In the genomic region with DNA sequence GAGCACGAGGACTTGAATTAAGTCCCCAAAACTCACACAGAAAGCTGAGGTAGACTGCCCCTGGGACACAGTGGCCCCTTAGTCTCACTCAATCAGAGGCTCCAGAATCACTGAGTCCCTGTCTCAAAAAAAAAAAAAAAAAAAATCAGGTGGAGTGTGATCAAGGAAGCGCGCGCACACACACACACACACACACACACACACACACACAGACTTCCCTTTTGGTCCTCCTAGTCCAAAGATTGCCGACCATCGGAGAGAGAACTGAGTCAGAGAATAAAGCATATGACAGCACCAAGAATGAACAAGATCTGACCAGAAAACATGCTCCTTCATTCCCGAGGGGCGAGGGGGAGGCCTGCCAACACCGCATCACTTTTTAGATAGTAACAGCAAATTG, we compare ENCODE assay signal across 10 mouse cellular contexts. TPM values are rescaled to one million over a fixed set of nuclear protein-coding genes. Genes with fewer than 3 reads are reported as not detected.
A peak's percentile ranks its signal among the peaks of the same experiment; 100 is the strongest.
DNase-seq lines count a peak whose midpoint lies in the region; ATAC-seq and TF ChIP-seq lines count a peak whose summit lies in the region.
"Had no signal": no experiment of that assay in that cellular context is flagged by ENCODE, and none has a peak within 500 bp of the region (broad histone marks: within the 10 kb centered on the region; RNA-seq: fewer than 3 reads in every experiment).

No protein-coding gene starts in this region.

- WGBS in heart, postnatal 0 days = 62% methylated on average over 9 of the region's 9 CpGs
- WGBS in hindbrain, embryonic 14.5 days = 82% methylated on average over 9 of the region's 9 CpGs
- 85% methylated on average over 9 of the region's 9 CpGs for WGBS in midbrain, embryonic 15.5 days

- peaks cover 6% of the 10 kb centered on the region for H3K4me1 ChIP-seq in heart, postnatal 0 days (ENCODE audit: control insufficient read depth, insufficient read depth)
- H3K4me1 ChIP-seq in hindbrain, embryonic 14.5 days (replicated peaks; ENCODE audit: control insufficient read depth, insufficient read depth, low read length) = peaks cover 13% of the 10 kb centered on the region
- peaks cover 35% of the 10 kb centered on the region for H3K4me1 ChIP-seq in midbrain, embryonic 15.5 days

- peak overlapping the region; percentile 94 for H3K4me2 ChIP-seq in heart, postnatal 0 days (ENCODE audit: low read depth, low read length)
- H3K4me2 ChIP-seq in hindbrain, embryonic 14.5 days (replicated peaks) = peak overlapping the region; percentile 69
- H3K4me2 ChIP-seq in midbrain, embryonic 15.5 days = peak overlapping the region; percentile 76

- H3K36me3 ChIP-seq in heart, postnatal 0 days (replicated peaks; ENCODE audit: control insufficient read depth, insufficient read depth, low read length) = peaks cover under 1% of the 10 kb centered on the region; the same call in 1 of the 2 replicates
- peaks cover 17% of the 10 kb centered on the region for H3K36me3 ChIP-seq in hindbrain, embryonic 14.5 days (replicated peaks; ENCODE audit: control insufficient read depth, insufficient read depth)
- H3K36me3 ChIP-seq in midbrain, embryonic 15.5 days (replicated peaks) = peaks cover 8% of the 10 kb centered on the region; the same call in 1 of the 2 replicates

- DNase-seq in heart, postnatal 0 days (ENCODE audit: low spot score) = no peak
- no peak for DNase-seq in heart, adult 18-20 months
- peak; percentile 24 for DNase-seq in Muller cell, postnatal 12 days (ENCODE audit: inconsistent ontology term)
- no peak for DNase-seq in hindbrain, embryonic 14.5 days (ENCODE audit: low spot score)
- no peak for DNase-seq in ovary, adult 18-20 months (ENCODE audit: low spot score)
- DNase-seq in frontal cortex, postnatal 10 days (ENCODE audit: low spot score in 2 of 2) = no peak
- no peak for DNase-seq in gastrocnemius, postnatal 4 days (ENCODE audit: low spot score in 2 of 2)
- DNase-seq: kidney, adult 18-20 months; spleen, adult 18-20 months had no signal

- no peaks in the 10 kb centered on the region for H3K9me3 ChIP-seq in heart, postnatal 0 days (replicated peaks; ENCODE audit: control insufficient read depth, low read length)
- no peaks in the 10 kb centered on the region for H3K9me3 ChIP-seq in hindbrain, embryonic 14.5 days (ENCODE audit: control insufficient read depth, low read length)
- no peaks in the 10 kb centered on the region for H3K9me3 ChIP-seq in midbrain, embryonic 15.5 days

- no peak overlapping the region for H3K27ac ChIP-seq in heart, postnatal 0 days (ENCODE audit: low read depth)
- no peak overlapping the region for H3K27ac ChIP-seq in hindbrain, embryonic 14.5 days
- H3K27ac ChIP-seq in midbrain, embryonic 15.5 days = no peak overlapping the region

- H3K9ac ChIP-seq in heart, postnatal 0 days (replicated peaks; ENCODE audit: low read depth, low read length) = peak overlapping the region; percentile 91
- peak overlapping the region; percentile 87 for H3K9ac ChIP-seq in hindbrain, embryonic 14.5 days
- peak overlapping the region; percentile 79; the same call in 1 of the 2 replicates for H3K9ac ChIP-seq in midbrain, embryonic 15.5 days

- no peaks in the 10 kb centered on the region for H3K27me3 ChIP-seq in heart, postnatal 0 days (ENCODE audit: control insufficient read depth, insufficient read depth, low read length)
- H3K27me3 ChIP-seq in hindbrain, embryonic 14.5 days (ENCODE audit: control insufficient read depth, insufficient read depth, low read length) = no peaks in the 10 kb centered on the region
- no peaks in the 10 kb centered on the region for H3K27me3 ChIP-seq in midbrain, embryonic 15.5 days (replicated peaks)

- no peak for TF ChIP-seq EP300 in heart, postnatal 0 days (IDR thresholded peaks at IDR 0.05; ENCODE audit: low read depth)

- ATAC-seq in heart, postnatal 0 days (ENCODE audit: insufficient read depth, low read depth) = no peak
- no peak for ATAC-seq in hindbrain, embryonic 14.5 days (ENCODE audit: low FRiP score)
- ATAC-seq in midbrain, embryonic 15.5 days (replicated peaks) = no peak

- no peak for TF ChIP-seq CTCF in heart, postnatal 0 days (IDR thresholded peaks at IDR 0.05; ENCODE audit: low read depth)

- peak overlapping the region; percentile 98; the same call in 1 of the 2 replicates for H3K4me3 ChIP-seq in heart, postnatal 0 days (ENCODE audit: low read depth, low read length)
- H3K4me3 ChIP-seq in hindbrain, embryonic 14.5 days (replicated peaks; ENCODE audit: low read length) = peak overlapping the region; percentile 87; the same call in 1 of the 2 replicates
- peak overlapping the region; percentile 74; the same call in 1 of the 2 replicates for H3K4me3 ChIP-seq in midbrain, embryonic 15.5 days

RNA-seq across cellular contexts. Expression of gene Mbtps1, which starts 1.4 kb away (rescaled TPM):
- 62.1 and 68.7 TPM in 2 replicates for total RNA-seq in heart, postnatal 0 days (2014; rRNA removed; ENCODE audit: low replicate concordance)
- 36.9 and 37.1 TPM in 2 replicates for polyA plus RNA-seq in heart, postnatal 0 days (2015; fragmentation: Nextera tagmentation; extraction: Ambion mirVana)
- total RNA-seq in heart, adult 18-20 months (2021) = 10 to 100 TPM; 27.5 to 31.0 TPM
- 50.9 and 51.1 TPM in 2 replicates for polyA plus RNA-seq in hindbrain, embryonic 14.5 days (2014; fragmentation: Nextera tagmentation; extraction: Ambion mirVana)
- polyA plus RNA-seq in midbrain, embryonic 15.5 days (2015; fragmentation: Nextera tagmentation; extraction: Ambion mirVana) = 59.5 and 61.1 TPM in 2 replicates
- total RNA-seq in gastrocnemius, postnatal 4 days (2021) = 10 to 100 TPM; 81.4 to 84.9 TPM

RNA-seq across cellular contexts. Expression of gene Hsdl1, which starts 17.9 kb away (rescaled TPM):
- total RNA-seq in heart, postnatal 0 days (2014; rRNA removed; ENCODE audit: low replicate concordance) = 25.0 and 36.3 TPM in 2 replicates
- 20.6 and 21.2 TPM in 2 replicates for polyA plus RNA-seq in heart, postnatal 0 days (2015; fragmentation: Nextera tagmentation; extraction: Ambion mirVana)
- 10 to 100 TPM; 21.3 to 22.9 TPM for total RNA-seq in heart, adult 18-20 months (2021)
- 163 and 182 TPM in 2 replicates for polyA plus RNA-seq in hindbrain, embryonic 14.5 days (2014; fragmentation: Nextera tagmentation; extraction: Ambion mirVana)
- polyA plus RNA-seq in midbrain, embryonic 15.5 days (2015; fragmentation: Nextera tagmentation; extraction: Ambion mirVana) = 212 and 213 TPM in 2 replicates
- total RNA-seq in gastrocnemius, postnatal 4 days (2021) = 10 to 100 TPM; 17.9 to 19.3 TPM

RNA-seq across cellular contexts. Expression of gene Dnaaf1, which starts 17.9 kb away (rescaled TPM):
- not detected in 2 replicates for total RNA-seq in heart, postnatal 0 days (2014; rRNA removed; ENCODE audit: low replicate concordance)
- 0.07 and 0.41 TPM in 2 replicates for polyA plus RNA-seq in heart, postnatal 0 days (2015; fragmentation: Nextera tagmentation; extraction: Ambion mirVana)
- under 1 TPM in 1 of 2 experiments, not detected in 1; 0.15 TPM for total RNA-seq in heart, adult 18-20 months (2021)
- polyA plus RNA-seq in hindbrain, embryonic 14.5 days (2014; fragmentation: Nextera tagmentation; extraction: Ambion mirVana) = 0.51 and 0.53 TPM in 2 replicates
- polyA plus RNA-seq in midbrain, embryonic 15.5 days (2015; fragmentation: Nextera tagmentation; extraction: Ambion mirVana) = 0.54 and 0.55 TPM in 2 replicates
- total RNA-seq in gastrocnemius, postnatal 4 days (2021) = not detected

RNA-seq across cellular contexts. Expression of gene Taf1c, which starts 47.9 kb away (rescaled TPM):
- total RNA-seq in heart, postnatal 0 days (2014; rRNA removed; ENCODE audit: low replicate concordance) = 5.3 and 5.6 TPM in 2 replicates
- 3.4 and 3.7 TPM in 2 replicates for polyA plus RNA-seq in heart, postnatal 0 days (2015; fragmentation: Nextera tagmentation; extraction: Ambion mirVana)
- 1 to 10 TPM; 3.5 to 4.5 TPM for total RNA-seq in heart, adult 18-20 months (2021)
- 13.3 and 14.0 TPM in 2 replicates for polyA plus RNA-seq in hindbrain, embryonic 14.5 days (2014; fragmentation: Nextera tagmentation; extraction: Ambion mirVana)
- polyA plus RNA-seq in midbrain, embryonic 15.5 days (2015; fragmentation: Nextera tagmentation; extraction: Ambion mirVana) = 16.6 and 17.7 TPM in 2 replicates
- 1 to 10 TPM; 5.8 to 6.1 TPM for total RNA-seq in gastrocnemius, postnatal 4 days (2021)

RNA-seq across cellular contexts. Expression of gene Adad2, which starts 55.4 kb away (rescaled TPM):
- not detected in 2 replicates for total RNA-seq in heart, postnatal 0 days (2014; rRNA removed; ENCODE audit: low replicate concordance)
- polyA plus RNA-seq in heart, postnatal 0 days (2015; fragmentation: Nextera tagmentation; extraction: Ambion mirVana) = not detected in 2 replicates
- not detected for total RNA-seq in heart, adult 18-20 months (2021)
- not detected in 2 replicates for polyA plus RNA-seq in hindbrain, embryonic 14.5 days (2014; fragmentation: Nextera tagmentation; extraction: Ambion mirVana)
- polyA plus RNA-seq in midbrain, embryonic 15.5 days (2015; fragmentation: Nextera tagmentation; extraction: Ambion mirVana) = 0.23 and 0.31 TPM in 2 replicates
- total RNA-seq in gastrocnemius, postnatal 4 days (2021) = not detected
